In the genomic region with DNA sequence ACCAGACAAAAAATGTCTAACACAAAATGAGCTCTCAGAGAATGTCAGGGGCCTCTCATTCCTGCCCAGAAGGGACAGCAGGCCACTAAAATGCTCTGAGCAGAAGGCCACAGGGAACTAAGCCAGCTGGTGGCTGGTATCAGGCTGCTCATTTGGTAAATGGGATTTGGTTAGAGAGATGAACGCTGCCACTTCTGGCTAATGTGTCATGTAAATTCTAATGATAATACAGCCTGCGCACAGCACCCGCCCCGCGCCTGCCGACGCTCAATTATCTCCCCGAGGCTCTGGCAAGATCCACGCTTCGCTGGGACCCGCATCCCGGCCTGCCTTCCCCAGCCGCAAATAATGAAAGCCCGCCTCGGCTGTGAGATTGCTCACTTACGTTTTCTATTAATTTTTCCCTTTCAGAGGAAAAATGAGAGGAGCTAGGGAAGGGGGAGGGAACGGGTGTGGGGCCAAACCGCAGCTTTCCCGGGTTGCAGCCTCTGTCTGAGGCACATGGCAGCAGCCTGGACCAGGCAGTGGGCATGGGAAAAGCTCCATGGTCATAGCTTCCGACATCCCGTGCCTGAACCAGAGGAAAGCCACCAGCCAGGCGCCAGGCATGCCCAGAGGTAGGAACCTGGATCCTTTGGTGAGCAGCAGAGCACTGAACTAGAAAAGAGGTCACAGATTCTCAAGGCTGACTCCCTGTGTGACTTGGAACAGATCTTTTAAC, we compare ENCODE assay signal across 15 mouse cellular contexts.
DNase-seq lines count a peak whose midpoint lies in the region; ATAC-seq lines count a peak whose summit lies in the region.
"Had no signal": no experiment of that assay in that cellular context is flagged by ENCODE, and none has a peak within 500 bp of the region (broad histone marks: within the 10 kb centered on the region; RNA-seq: fewer than 3 reads in every experiment).

No protein-coding gene starts in this region.

- no peaks in the 10 kb centered on the region for H3K36me3 ChIP-seq in hindbrain, embryonic 10.5 days
- H3K36me3 ChIP-seq in midbrain, embryonic 16.5 days (ENCODE audit: control insufficient read depth, insufficient read depth, low read length): no peaks in the 10 kb centered on the region
- H3K36me3 ChIP-seq: intestine, embryonic 15.5 days; limb, embryonic 13.5 days; lung, embryonic 15.5 days; stomach, embryonic 15.5 days had no signal

- peaks cover 69% of the 10 kb centered on the region for H3K4me1 ChIP-seq in hindbrain, embryonic 10.5 days (replicated peaks)
- H3K4me1 ChIP-seq in midbrain, embryonic 16.5 days (ENCODE audit: control insufficient read depth, insufficient read depth, low read length): peaks cover 8% of the 10 kb centered on the region; the same call in 1 of the 2 replicates
- H3K4me1 ChIP-seq: intestine, embryonic 15.5 days; limb, embryonic 13.5 days; lung, embryonic 15.5 days; stomach, embryonic 15.5 days had no signal

- peaks cover 27% of the 10 kb centered on the region for H3K27me3 ChIP-seq in hindbrain, embryonic 10.5 days (ENCODE audit: insufficient read depth, poor library complexity, severe bottlenecking)
- H3K27me3 ChIP-seq in midbrain, embryonic 16.5 days (ENCODE audit: control insufficient read depth, insufficient read depth, low read depth, low read length): no peaks in the 10 kb centered on the region
- H3K27me3 ChIP-seq: intestine, embryonic 15.5 days; stomach, embryonic 15.5 days had no signal

- ATAC-seq in midbrain, embryonic 16.5 days: no peak
- ATAC-seq: intestine, embryonic 15.5 days had no signal

- no peak overlapping the region for H3K4me3 ChIP-seq in hindbrain, embryonic 10.5 days
- H3K4me3 ChIP-seq in midbrain, embryonic 16.5 days (ENCODE audit: low read depth, low read length): no peak overlapping the region
- H3K4me3 ChIP-seq: intestine, embryonic 15.5 days; layer of hippocampus, adult 2 months; limb, embryonic 13.5 days; lung, embryonic 15.5 days; stomach, embryonic 15.5 days had no signal

- intact Hi-C loops in gastrocnemius, postnatal 36 days (cut with DNase I): no loop called here

- no peak overlapping the region for H3K9ac ChIP-seq in midbrain, embryonic 16.5 days (ENCODE audit: low read depth, low read length)
- H3K9ac ChIP-seq: intestine, embryonic 15.5 days; limb, embryonic 13.5 days; lung, embryonic 15.5 days; stomach, embryonic 15.5 days had no signal

- no peaks in the 10 kb centered on the region for H3K9me3 ChIP-seq in hindbrain, embryonic 10.5 days
- H3K9me3 ChIP-seq in midbrain, embryonic 16.5 days (replicated peaks; ENCODE audit: control insufficient read depth, low read length, poor library complexity, severe bottlenecking): no peaks in the 10 kb centered on the region
- H3K9me3 ChIP-seq: intestine, embryonic 15.5 days; limb, embryonic 13.5 days; lung, embryonic 15.5 days; stomach, embryonic 15.5 days had no signal

- DNase-seq in cerebellum, postnatal 14 days: peak; percentile 42 to 60
- DNase-seq in cerebellum, adult 18-20 months: no peak
- peak; percentile 34 for DNase-seq in ZHBTc4 (ENCODE audit: low read depth, low spot score)
- DNase-seq in hindbrain, embryonic 10.5 days (ENCODE audit: low spot score): peak; percentile 14
- DNase-seq in gastrocnemius, postnatal 36 days: no peak
- DNase-seq in thymus, postnatal 36 days: no peak
- no peak for DNase-seq in spleen, postnatal 4 days (ENCODE audit: low spot score in 2 of 2)
- DNase-seq: cerebellum, adult 11-12 months; gastrocnemius, postnatal 10 days had no signal

- 65% methylated on average over 22 of the region's 22 CpGs for WGBS in hindbrain, embryonic 10.5 days
- WGBS in midbrain, embryonic 16.5 days: 25% methylated on average over 22 of the region's 22 CpGs

- peak overlapping the region; percentile 86 for H3K27ac ChIP-seq in hindbrain, embryonic 10.5 days
- peak overlapping the region; percentile 53 for H3K27ac ChIP-seq in midbrain, embryonic 16.5 days (ENCODE audit: low read length)
- H3K27ac ChIP-seq: intestine, embryonic 15.5 days; layer of hippocampus, adult 2 months; limb, embryonic 13.5 days; lung, embryonic 15.5 days; stomach, embryonic 15.5 days had no signal

- H3K4me2 ChIP-seq in midbrain, embryonic 16.5 days (ENCODE audit: low read length): peak overlapping the region; percentile 10; the same call in 1 of the 2 replicates
- H3K4me2 ChIP-seq: intestine, embryonic 15.5 days; limb, embryonic 13.5 days; lung, embryonic 15.5 days; stomach, embryonic 15.5 days had no signal

Comparison
In these comparisons a context has a peak if more than half of its experiments do, and no peak if none do; other contexts are left out.
1. DNase-seq: peak in cerebellum, postnatal 14 days (2 of 2), ZHBTc4 (single experiment) and hindbrain, embryonic 10.5 days (single experiment); none in cerebellum, adult 18-20 months (0 of 2), gastrocnemius, postnatal 36 days (0 of 2), thymus, postnatal 36 days (0 of 2) and spleen, postnatal 4 days (0 of 2).